Mouse (Mus musculus): ENCODE data around the gene Vash2.
"Not testable (repeated sequence)": the region's sequence is repeated elsewhere in the genome, so short reads cannot be mapped to it uniquely, and the experiment has no call there.

The Vash2 gene

DNA sequence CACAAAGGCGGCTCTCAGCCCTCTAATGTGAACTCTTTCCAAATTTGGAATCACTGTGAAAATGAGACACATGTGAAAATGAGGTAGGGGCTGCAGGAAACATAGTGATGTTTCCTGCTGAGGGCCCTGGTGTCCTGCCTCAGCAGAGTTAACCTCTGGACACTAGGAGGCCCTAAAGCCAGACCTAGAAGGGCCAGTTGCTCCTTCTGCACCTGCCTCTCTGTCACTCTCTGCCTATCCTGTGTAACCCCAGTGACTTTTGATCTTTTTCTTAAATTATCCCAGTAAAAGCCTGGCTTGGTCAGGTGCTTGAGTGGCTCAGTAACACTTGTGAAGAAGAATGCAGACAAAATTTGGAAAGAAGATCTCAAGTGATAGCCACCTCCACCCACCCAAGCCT lies 4.3 kb downstream of the Vash2 start:
- DNase-seq (ENCODE audit: low spot score) = no peak

DNA sequence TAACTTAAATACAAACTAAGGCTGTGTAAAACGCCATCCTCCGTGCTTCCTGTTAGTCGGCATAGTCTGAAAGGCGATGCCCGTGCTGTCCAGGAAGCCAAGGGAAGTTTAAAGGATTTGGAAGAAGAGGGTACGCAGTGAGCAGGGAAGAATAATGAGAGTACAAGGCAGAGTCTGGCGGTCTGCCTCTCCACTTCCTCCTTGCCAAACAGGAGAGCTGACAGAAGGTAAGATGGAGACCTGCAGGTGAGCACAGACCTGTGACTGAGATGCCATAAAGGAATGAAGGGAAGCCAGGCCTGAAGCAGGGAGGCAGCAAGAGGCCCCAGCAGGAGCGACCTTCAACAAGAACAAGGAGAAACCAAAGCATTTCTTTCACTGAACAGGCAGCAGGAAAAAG lies 4.9 kb downstream of the Vash2 start:
- DNase-seq (ENCODE audit: low spot score) = no peak

DNA sequence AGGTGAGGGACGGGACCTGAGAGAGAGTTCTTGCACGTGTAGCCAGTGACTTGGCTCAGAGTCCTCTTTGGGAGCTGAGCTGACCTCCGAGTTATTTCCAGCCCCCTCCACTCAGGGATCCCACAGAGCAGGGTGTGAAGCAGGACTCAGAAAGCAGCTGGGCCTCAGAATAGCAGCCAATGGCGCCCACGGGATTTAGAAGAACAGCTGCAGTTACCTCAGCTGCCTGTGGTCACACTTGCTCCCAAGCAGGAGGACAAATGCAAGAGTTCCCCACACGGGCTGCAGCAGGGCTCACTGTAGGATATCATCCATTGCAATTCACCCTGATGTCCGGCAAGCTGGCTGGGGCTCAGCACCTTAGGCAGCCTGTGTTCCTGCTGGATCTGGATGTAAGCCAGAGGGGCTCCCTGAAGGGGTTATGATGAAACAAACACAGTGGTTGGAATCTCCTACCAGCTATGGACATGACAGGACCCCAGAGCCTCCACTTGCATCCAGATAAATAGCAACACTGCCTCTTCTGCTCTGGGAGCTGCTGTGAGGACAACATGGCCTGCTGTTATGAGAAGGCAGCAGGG lies 6.4 kb downstream of the Vash2 start:
- no peak for DNase-seq (ENCODE audit: low spot score)

DNA sequence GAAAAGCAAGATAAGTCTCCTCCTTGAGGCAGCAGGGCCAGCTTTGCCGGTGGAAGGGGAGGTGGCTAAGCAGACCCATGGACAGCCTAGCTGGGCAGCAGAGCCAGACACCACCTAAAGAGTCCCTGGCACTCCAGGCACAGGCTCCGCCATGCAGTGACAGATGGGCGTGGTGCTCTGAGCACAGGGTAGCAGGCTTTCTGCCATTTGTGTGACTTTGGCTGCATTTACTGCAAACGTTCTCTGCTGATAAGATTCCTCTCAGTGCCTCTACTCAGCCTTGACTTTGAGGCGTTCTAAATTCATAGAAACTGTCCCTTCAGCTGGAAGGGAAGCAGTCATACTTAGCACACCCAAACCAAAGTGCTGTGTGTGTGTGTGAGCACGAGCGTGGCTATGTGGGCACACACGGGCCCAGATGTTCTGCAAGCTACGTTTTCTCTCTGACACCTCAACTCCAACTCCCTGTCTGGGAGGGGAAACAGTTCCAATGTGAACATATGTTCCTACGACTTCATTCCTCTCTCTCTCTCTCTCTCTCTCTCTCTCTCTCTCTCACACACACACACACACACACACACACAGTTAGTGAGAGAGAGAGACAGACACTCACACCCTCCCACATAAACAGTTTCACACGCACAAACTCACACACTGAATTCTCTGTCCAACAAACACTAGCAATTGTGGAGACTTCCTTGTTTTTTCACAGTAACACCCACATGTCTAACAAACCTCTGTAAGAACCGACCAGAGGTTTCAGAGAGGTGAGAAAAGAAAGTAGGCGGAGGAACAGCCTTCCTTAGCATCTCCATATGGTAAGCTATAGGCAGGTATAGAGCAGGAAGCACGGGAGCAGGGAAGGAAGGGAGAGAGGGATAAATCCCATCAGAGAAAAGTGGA lies 7.1 kb downstream of the Vash2 start:
- no peak for DNase-seq (ENCODE audit: low spot score)

DNA sequence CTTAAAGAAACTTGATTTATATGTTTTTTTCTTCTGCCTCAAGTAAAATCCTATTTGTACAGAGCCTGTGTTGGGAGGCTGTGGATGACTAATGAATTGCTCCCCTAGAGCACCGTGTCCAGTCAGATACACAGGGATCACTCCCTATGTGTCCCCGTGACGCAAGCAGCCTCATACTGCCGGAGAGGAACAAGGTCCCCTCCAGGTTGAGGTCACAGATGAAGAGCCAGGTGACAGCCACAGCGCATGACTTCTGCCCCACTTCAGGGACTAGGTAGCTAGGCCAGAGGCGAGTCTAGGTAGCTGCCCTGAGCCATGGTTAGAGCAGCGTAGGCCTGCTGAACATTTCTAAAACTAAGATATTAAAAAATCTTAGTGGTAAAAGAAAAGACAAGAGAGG lies 11.1 kb downstream of the Vash2 start:
- no peak for DNase-seq (ENCODE audit: low spot score)

DNA sequence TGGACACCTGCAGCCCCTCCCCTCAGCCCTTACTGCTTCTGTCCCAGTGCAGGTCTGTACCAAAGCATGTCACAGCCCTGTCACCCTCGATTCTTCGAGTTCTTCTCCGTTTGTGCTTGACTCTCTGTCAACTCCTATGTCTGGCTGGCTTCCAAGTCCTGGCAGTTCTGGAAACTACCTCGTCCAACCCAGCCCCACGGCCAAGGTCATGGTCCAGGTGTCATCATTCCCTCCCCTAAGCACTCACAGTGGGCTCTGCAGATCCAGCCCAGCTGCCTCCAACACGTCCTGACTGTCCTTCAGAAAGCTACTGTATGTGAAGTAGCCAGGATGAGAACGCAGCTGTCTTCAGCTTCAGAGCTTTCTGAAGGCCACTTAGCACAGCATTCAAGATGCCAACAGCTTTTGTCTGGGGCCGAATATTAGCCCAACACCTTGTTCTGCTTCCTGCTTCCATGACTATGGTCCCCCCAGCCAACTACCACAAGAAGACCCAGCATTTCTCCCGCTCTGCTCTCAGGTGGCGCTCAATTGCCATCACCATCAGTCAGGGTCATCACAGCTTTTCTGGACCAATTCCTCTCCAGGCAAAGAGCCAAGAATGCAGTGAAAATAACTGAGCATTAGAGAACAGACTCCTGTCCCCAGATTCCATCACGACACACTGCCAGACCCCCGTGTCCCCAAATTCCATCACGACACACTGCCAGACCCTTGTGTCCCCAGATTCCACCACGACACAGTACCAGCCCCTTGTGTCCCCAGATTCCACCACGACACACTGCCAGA lies 13.9 kb downstream of the Vash2 start:
- no peak for DNase-seq (ENCODE audit: low spot score)

DNA sequence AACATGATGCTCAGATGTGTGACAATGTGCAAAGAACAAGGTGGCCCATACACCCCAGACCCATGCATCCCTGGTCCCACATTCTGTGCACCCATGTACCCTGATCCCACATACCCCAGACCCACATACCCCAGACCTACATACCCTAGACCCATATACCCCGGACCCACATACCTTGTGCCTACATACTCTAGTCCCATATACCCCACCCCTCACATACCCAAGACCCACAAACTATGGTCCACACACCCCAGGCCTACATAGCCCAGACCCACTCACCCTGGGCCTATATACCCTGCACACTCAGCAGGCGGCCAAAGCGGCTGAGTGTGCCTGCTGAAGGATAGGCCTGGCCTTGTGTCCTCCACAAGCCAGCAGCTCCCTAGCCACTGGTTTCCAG lies 16.3 kb downstream of the Vash2 start:
- no peak for DNase-seq (ENCODE audit: low spot score)

DNA sequence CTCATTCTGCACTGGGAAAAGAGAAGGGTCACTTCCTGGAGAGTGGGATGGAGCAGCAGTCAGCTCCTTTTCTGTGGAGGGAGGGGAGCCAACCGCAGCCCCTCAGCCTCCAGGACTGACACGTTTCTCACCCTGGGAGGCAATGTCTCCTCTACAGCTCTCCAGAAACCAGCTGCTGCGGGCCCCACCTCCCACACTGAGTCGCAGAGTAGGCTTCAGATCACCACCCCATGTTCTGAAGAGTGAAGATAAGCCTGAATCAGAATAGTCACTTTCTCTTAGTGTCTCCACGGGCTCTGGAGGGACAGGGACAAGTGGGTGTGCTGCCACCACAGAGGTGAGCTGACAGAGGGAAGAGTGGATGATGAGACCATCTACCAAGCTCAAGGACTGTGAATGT lies 20.3 kb downstream of the Vash2 start:
- DNase-seq (ENCODE audit: low spot score) = no peak

DNA sequence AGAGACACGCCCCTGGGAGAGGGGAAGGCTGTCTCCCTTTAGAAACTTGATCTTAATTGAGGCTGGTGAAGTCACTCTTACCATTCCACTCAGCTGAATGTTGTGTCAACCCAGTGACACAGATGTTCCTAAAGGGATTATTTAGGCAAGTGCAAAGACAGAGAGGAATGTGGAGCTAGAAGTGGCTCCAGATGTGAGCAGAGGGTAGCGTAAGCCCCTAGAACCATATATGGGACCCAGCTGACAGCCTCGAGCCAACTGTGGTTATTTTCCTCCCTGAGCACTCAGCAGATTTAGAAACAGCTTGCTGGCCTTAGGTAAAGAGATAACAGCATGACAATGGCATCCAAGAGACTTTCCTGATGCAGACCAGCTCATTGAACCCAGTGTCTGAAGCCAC lies 26.1 kb downstream of the Vash2 start:
- DNase-seq (ENCODE audit: low spot score) = no peak

DNA sequence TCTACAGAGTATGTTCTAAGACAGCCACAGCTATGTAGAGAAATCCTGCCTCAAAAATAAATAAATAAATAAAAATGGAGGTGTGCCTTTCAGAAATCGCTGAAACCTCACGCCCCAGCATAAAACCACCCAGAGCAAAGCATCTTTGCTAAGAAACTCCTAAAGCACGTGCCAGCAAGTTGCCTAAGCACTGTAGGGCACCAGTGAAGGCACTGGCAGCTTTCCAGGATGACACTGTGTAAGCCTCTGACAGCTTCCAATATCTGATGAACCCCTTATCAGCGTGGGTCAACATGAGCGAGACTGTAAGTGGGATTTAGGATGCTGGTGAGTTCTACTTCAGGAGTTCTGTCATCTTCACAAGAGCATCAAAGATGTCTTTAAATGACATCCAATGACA lies 28.1 kb downstream of the Vash2 start:
- DNase-seq (ENCODE audit: low spot score) = no peak

DNA sequence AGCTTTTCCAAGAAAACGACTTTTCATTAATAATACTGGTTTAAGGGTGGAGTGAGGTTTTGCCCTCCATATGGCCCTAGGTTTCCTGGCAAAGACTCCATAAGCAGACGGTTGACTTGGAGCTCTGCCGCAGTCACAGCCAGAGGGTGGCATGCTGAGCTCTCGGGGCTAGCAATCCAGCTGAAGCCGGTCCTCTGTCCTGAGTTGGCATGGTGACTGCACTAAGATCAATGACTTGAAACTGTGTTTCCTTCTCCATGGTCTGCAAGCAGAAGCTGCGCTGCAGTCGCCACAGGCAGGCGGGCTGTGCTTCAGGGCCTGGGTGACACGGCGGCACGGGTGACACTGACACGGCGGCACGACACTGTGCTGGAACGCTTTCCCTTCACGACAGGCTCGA lies 30.2 kb downstream of the Vash2 start:
- DNase-seq (ENCODE audit: low spot score) = no peak

DNA sequence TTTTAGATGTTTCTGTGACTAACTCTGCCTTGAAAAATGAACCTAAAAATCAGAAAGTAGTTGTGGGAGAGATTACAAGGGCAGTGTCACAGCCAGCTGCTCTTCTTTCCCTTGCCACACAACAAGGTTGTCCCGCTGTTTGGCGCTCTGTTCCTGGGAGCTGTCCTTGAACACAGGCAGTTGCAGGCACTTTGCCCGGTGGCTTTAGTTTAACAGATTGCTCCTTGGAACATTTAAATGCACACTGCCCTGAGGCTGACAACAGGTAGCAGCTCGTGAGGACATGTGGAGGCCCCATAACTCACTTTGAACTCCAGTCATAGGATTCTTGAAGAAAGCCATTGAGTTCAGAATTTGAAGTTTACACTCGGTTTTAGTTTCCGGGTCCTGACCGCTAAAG lies 30.7 kb downstream of the Vash2 start:
- no peak for DNase-seq (ENCODE audit: low spot score)

DNA sequence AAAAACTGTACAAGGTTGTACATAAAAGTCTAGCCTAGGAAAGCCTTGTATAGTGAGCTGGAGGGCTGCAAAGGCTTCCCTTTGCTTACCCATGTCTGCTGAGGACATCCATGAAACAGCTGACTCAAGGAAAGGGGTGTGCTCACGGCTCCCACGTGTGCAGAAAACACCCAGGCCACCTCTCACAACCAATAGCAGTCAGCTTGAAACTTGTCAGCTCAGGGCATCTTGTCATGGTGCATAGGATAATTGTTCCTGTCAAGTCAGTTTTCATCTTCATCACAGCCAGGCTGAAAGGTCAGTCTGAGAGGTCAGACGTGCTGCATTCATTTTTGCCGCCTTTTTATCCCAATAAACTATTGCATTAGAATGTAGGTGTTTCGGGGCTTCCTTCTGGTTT lies 31.1 kb downstream of the Vash2 start:
- DNase-seq (ENCODE audit: low spot score) = no peak

DNA sequence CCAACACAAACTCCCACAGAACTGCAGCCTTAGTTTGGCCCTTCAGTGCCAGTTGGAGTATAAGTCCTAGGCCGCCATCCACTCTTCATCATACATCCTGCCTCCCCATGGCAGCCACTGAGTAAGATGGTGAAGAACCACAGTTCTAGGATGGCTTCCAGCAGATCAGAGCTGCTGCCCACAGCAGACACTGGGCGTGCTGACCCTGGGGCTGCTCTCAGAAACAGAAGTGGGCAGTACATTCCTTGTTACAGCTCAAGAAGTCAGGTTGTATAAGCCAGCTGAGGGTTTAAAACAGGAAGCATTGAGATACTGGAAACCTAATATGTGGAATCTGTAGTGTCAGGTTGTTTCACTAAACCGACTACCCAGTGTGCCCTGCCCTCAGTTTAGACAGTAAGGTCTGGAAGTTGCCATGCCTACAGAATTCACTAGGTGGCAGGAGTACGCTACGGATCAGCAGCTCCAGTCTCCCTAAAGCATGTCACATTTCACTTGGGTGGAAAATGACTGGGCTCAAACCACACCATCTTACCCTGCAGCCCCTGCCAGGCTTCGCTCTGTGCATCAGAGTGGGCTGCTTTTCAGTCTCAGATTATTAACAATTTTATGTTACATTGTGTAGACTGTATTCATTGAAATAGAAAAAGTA lies 34.9 kb downstream of the Vash2 start:
- DNase-seq (ENCODE audit: low spot score) = peak; percentile 78

DNA sequence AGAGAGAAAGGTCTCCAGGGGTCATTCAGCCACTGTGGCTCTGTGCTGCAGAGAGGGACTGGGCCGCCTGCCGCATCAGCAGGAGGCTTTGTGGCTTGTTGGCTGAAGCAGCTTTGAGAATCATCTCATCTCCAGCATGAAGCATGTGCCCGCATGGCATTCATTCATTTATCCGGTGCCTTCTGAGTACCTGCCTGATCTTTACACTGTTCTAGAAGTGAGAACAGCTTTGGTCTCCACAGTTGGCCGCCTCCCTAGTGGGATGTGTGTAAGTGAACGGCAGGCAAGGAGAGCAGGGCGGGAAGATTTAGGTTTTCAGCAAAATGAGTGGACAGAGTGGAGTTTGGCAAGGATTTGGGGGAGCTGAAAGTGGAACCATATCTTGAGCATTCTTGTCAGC lies 39.3 kb downstream of the Vash2 start:
- no peak for DNase-seq (ENCODE audit: low spot score)

DNA sequence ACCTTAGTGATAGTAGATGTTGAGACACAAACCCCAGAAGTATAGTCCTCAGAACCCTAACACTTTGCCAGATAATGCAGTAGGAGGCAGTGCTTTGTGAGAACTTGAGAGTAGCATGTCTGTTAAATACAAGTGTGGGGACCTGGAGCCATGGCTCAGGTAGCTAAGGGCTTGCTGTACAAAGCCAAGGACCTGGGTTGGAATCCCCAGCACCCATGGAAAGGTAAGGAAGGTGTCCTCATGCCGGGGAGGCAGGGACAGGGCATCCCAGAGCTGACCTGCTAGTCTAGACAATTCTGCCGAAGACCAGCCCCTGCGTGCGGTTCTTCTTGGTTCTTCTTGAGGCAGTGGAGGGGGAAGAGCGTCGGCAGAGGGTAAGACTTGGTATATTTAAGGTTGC lies 48.9 kb downstream of the Vash2 start:
- no peak for DNase-seq (ENCODE audit: low spot score)

DNA sequence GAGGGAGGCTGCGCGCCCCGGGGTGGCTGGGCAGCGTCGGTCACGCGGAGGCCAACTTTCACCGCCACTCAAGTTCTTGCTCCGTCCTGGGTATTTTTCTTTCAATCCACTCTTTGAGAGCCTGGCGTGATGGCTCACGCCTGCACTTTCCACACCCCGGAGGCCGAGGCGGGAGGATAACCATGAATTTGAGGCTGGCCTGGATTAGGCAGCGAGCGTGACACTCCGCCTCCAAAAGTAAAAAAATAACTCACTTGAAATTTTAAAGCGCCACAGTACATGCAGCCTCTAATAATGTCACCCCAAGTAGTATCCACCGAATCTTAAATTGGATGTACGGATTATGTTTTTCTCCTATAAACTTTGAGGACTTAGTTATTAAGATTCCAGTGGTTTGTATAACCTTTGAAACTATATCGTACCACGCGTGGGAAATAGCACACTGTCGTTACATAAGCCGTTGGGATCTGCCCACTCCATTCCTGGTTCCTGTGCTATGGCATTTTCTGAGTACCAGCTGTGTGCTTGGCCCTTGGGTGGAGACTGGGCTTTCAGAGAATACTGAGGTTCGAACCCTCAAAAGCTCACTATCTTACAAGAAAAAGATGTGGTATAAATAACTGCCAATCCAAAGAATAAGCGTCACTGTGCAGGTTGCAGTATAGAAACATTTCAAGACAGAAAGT lies 49.9 kb downstream of the Vash2 start:
- peak; percentile 44 for DNase-seq (ENCODE audit: low spot score)

DNA sequence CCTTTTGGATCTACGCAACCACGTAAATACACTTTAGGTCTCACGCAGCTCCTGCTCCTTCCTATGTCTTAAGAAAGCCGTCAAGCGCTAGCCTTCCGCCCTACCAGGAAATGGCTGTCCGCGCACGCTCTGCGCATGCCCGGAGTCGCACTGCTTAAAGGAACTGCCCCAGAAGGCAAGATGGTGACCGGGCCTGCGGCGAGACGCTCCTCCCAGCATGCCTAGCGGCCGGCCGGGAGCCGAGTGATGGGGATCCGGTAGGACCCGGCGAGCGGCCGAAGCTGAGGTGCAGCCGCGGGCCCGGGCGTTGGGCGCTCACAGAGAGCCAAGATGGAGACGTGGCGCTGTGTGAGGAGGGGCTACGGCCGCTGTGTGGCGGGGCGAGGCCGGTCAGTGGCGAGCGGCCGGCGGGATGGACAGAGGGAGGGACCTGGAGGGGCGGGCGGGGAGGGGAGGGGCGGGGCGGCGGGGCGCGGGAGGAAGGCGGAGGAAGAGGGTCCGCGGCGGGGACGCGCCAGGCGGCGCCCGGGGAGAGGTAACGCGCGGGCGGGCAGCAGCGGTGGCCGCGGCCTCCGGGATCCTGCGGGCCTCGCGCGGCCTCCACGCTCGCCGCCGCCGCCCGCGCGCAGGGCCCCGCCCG lies 50.6 kb downstream of the Vash2 start:
- peak; percentile 98 for DNase-seq (ENCODE audit: low spot score)

DNA sequence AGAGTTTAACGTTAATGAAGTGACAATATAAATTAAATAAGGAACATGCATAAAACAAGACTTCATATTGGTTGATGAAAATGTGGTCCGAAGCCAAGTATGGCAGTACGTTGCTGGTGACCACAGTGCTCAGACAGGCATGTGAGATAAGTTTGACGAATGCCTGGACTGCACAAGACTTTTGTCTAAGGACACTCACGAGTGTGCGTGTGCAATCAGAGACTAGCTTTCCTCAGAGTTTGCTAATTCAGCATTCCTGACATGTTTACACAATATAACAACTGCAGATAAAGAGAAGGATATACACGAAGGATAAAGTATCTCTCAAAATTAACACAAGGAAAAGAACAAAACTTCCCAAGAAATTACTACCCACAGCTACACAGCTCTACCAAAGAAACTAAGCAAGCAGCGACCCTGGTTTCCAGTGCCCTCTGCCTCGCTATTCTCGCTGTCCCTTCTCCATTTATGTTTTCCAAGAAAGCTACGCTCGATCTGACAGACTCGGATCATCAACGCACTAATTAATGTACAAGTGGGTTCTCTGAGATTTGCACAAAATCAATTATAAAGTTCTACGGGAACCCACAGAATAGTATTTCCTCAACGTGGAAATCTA lies 51.2 kb downstream of the Vash2 start:
- DNase-seq (ENCODE audit: low spot score) = no peak

DNA sequence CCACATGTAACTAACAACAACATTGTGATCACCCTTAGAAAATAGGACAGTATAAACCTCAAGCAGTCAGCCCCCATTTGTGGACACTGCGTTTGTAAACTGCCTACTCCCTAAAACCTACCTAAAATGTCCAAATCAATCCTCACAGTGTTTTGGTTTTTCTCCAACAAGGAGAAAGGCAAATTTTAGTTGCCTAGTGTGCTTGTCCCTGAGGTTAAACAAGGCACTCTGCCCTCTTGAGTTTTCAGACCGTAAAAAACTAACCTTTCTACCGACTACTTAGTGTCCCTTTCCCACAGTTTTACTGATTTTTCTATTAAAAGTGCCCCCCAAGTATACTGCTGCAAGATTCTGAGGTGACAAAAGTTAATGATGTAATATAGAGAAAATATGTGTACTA lies 51.8 kb downstream of the Vash2 start:
- DNase-seq (ENCODE audit: low spot score) = no peak

DNA sequence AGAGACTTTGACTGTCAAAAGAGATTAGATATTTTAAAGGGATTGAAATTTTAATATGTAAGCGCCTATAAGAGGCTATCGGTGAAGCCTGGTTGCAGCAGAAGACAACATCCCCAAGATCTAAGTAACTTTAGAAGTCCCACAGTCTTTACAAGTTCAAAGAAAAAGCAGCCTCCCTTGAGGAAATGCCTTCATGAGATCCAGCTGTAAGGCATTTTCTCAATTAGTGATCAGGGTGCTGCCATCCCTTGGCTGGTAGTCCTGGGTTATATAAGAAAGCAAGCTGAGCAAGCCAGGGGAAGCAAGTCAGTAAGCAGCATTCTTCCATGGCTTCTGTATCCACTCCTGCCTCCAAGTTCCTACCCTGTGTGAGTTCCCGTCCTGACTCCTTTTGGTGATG lies 54.3 kb downstream of the Vash2 start, which contains the start of gene Angel2:
Angel2 (plus strand) TSS at position 301 of the 400 bp plus-strand sequence.
- DNase-seq (ENCODE audit: low spot score) = not testable (repeated sequence)

All from urinary bladder, postnatal 14 days (tissue).